Mouse (Mus musculus) T-helper 2 cell (primary cell): ENCODE data around the gene Gpr182.

Experiments
- in situ Hi-C: fragments of 300-600 bp; cut with MboI, MseI; formaldehyde crosslinking; loops from one replicate; pipeline ENCODE4 v1.15.1; 2025; ENCODE audit warnings: high pct_unique_total_duplicates

Gene Gpr182

DNA sequence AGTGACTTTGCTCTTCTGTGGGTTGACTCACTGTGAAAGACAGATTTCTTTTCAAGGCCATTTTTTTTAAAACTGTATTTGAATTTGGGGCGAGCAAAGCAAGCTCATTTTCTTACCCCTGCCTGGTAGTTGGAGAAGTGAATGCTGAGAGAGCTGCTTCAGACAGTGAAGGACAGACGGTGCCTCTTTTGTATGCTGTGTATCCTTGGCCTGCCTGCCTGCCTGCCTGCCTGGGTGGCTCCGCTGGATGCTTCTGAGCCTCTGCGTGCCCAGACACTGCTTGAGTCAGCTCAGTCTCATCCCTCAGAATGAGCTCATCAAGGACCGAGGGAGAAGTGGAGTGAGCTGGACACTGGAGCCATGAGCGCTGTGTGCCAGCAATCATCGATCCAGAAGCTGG is 52.6 kb downstream of the Gpr182 start:
- in situ Hi-C loops: no loop called here
